Mouse (Mus musculus) lung, postnatal 0 days (tissue): ENCODE measurements around the gene Nek4. TPM values are rescaled to one million over a fixed set of nuclear protein-coding genes. Genes with fewer than 3 reads are reported as not detected.

Source experiments
- ATAC-seq: fragments of 200-750 bp; cut with Nextera tagmentation; 2 replicates; pipeline ENCODE4 v1.8.0; 2017; ENCODE audit warnings: moderate library complexity
- DNase-seq: peaks from one replicate; pipeline ENCODE4 v3.0.0-alpha.2; 2016; ENCODE audit warnings: low spot score
- H3K27ac ChIP-seq: fragments of 300-500 bp; sonication (generic); 2 replicates; pipeline ENCODE4 v1.5.1; 2014; ENCODE audit warnings: antibody characterized with exemption, mild to moderate bottlenecking, low read length, mixed read lengths
- H3K27me3 ChIP-seq: fragments of 300-500 bp; sonication (generic); replicated peaks from 2 replicates; pipeline ENCODE4 v1.6.1; 2014; ENCODE audit warnings: low read length, mixed read lengths; ENCODE audit not compliant: insufficient read depth
- H3K36me3 ChIP-seq: fragments of 300-500 bp; sonication (generic); 2 replicates; pipeline ENCODE4 v1.6.1; 2014; ENCODE audit warnings: low read length, mixed read lengths; ENCODE audit not compliant: insufficient read depth
- H3K4me1 ChIP-seq: fragments of 300-500 bp; sonication (generic); 2 replicates; pipeline ENCODE4 v1.6.1; 2014; ENCODE audit warnings: antibody characterized with exemption, low read depth, low read length, mixed read lengths; ENCODE audit not compliant: insufficient read depth
- H3K4me2 ChIP-seq: fragments of 300-500 bp; sonication (generic); replicated peaks from 2 replicates; pipeline ENCODE4 v1.6.1; 2014; ENCODE audit warnings: low read depth, mild to moderate bottlenecking, low read length, moderate library complexity, mixed read lengths
- H3K4me3 ChIP-seq: fragments of 300-500 bp; sonication (generic); 2 replicates; pipeline ENCODE4 v1.5.1; 2014; ENCODE audit warnings: low read depth, low read length
- H3K9ac ChIP-seq: fragments of 300-500 bp; sonication (generic); replicated peaks from 2 replicates; pipeline ENCODE4 v1.6.1; 2014; ENCODE audit warnings: low read depth, mild to moderate bottlenecking
- H3K9me3 ChIP-seq: fragments of 300-500 bp; sonication (generic); 2 replicates; pipeline ENCODE4 v1.6.1; 2016; ENCODE audit warnings: low read length, mixed read lengths
- CTCF ChIP-seq: IDR thresholded peaks from 2 replicates; pipeline ENCODE4 v1.5.1; 2016; ENCODE audit warnings: antibody characterized with exemption, mild to moderate bottlenecking
- EP300 ChIP-seq: IDR thresholded peaks from 2 replicates; pipeline ENCODE4 v1.6.1; 2016; ENCODE audit warnings: antibody characterized with exemption, mild to moderate bottlenecking, control low read depth
- WGBS: fragments of 180-500 bp; shearing (Covaris S2); extraction: QIAGEN DNeasy Blood & Tissue Kit; methylation state at CpG from one replicate; pipeline ENCODE4 v1.1.7; 2014; 5-methylcytosine and 5-hydroxymethylcytosine counted together
- polyA plus RNA-seq: library from polyadenylated mRNA; unstranded; fragments of >200 nt; fragmentation: Nextera tagmentation; extraction: Ambion mirVana; gene quantifications from 2 replicates; pipeline ENCODE4 v1.2.1, GENCODE M21; 2015

Nek4 gene
- 4.7 and 4.9 TPM in 2 replicates for polyA plus RNA-seq

DNA sequence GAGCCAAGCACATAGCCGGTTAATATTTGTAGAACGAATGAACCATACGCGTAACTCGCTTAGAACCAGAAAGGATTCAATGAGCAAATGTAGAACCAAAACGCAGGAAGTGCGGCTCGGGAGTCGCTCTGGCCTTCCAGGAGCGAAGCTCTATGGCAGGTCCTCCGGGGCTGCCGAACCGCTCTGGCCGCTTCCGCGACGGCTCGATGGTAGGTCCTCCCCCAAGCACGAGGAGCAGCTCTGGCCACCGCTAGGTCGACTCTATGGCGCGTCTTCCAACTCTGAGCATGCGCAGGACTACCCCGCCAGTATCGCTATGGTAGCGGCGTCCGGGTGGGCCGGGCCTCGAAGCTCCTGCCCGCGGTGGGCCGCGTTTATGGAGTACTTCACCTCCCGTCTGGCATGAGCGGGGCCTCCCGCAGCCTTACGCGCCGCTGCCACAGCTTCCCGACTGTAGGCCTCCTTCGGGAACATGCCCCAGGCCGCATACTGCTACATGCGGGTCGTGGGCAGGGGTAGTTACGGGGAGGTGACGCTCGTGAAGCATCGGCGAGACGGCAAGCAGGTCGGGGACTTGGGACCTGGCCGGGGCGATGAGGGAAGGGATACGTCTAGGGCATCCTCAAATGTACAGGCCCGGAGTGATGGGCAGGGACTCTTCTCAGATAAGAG lies at the start of gene Nek4:
Gene Nek4 (plus strand): TSS at position 224 of the 672 bp plus-strand sequence.
- Histone ChIP-seq H3K27me3 (no peaks in the 10 kb centered on the region), H3K36me3 (no peaks in the 10 kb centered on the region), H3K9ac (peak within 1 kb of the TSS; percentile 73), H3K4me3 (peak within 1 kb of the TSS; percentile 65), H3K9me3 (no peaks in the 10 kb centered on the region), H3K4me2 (peak within 1 kb of the TSS; percentile 79), H3K4me1 (peaks cover 3% of the 10 kb centered on the region; the same call in 1 of the 2 replicates), H3K27ac (peak within 1 kb of the TSS; percentile 74)
- TF ChIP-seq EP300 (no peak), CTCF (peak; percentile 50)
- WGBS = 1% methylated on average over 56 of the region's 57 CpGs
- ATAC-seq (peak; percentile 99), DNase-seq (peak; percentile 99)

DNA sequence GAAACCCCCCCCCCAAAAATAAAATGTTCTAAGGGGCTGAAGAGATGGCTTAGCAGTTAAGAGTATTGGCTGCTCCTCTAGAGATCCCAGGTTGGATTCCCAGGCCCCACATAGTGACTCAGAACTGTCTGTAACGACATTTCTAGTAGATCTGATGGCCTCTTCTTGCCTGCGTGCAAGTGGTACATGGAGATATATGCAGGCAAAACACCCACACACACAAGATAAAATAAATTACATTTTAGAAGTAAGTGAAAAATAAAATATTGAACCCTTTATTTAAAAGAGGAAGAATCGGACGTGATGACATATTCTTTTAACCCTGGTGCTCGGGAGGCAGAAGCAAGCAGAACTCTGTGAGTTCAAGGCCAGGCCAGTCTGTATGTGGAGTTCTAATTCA lies 48.5 kb upstream of the Nek4 start:
- 81% methylated on average over 5 of the region's 5 CpGs for WGBS
- Histone ChIP-seq H3K9ac (no peak overlapping the region), H3K27me3 (no peaks in the 10 kb centered on the region), H3K9me3 (no peaks in the 10 kb centered on the region), H3K4me2 (no peak overlapping the region), H3K27ac (no peak overlapping the region), H3K4me1 (peaks cover 6% of the 10 kb centered on the region; the same call in 1 of the 2 replicates), H3K4me3 (no peak overlapping the region), H3K36me3 (no peaks in the 10 kb centered on the region)
- DNase-seq = no peak
- no peak for ATAC-seq
- TF ChIP-seq EP300 (no peak), CTCF (no peak)

DNA sequence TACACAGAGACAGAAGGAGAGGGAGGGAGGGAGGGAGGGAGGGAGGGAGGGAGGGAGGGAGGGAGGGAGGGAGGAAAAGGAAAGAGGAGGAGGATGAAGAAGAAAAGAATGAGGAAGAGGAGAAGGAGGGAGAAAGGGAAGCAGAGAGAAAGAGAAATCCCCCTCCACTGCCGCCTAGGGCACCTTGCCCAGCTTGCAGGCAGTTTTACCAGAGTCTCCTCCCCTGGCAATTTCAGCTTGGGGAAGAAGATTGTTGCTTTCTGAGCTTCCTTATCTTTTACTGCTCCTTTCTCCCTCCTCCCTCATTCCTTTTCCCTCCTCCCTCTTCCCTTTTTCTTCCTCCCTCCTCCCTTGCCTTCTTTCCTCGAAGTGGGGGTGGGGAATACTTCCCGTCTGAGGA lies 48.1 kb upstream of the Nek4 start:
- H3K27me3 ChIP-seq = no peaks in the 10 kb centered on the region
- H3K4me3 ChIP-seq = no peak overlapping the region
- TF ChIP-seq CTCF = no peak
- no peak for TF ChIP-seq EP300
- no peaks in the 10 kb centered on the region for H3K9me3 ChIP-seq
- H3K36me3 ChIP-seq = no peaks in the 10 kb centered on the region
- no peak overlapping the region for H3K4me2 ChIP-seq
- DNase-seq (no peak), ATAC-seq (no peak)
- WGBS = 50% methylated on average over 3 of the region's 3 CpGs
- H3K27ac ChIP-seq = no peak overlapping the region
- no peak overlapping the region for H3K9ac ChIP-seq
- H3K4me1 ChIP-seq = peaks cover 7% of the 10 kb centered on the region; the same call in 1 of the 2 replicates

DNA sequence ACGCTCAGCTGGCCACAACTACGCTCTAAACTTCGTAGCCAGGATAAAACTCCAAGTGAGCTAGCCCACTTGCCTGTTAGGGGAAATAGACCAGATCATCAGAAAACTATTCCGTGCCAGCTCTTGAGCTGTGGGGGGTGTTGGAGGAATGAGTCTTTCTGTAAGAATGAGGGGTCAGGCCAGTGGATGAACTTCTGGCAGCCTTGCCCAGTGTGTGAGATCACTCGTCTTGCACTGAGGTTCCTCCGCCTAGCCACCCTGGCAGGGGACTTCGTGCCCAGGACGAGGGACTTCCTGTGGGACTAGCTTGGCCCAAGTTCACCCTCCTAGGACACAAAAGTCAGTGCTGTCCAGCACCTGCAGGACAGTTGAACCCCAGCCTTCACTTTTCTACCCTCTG lies 46.9 kb upstream of the Nek4 start:
- ATAC-seq = no peak
- 62% methylated on average over 8 of the region's 8 CpGs for WGBS
- Histone ChIP-seq H3K9ac (no peak overlapping the region), H3K27ac (no peak overlapping the region), H3K4me3 (no peak overlapping the region), H3K27me3 (no peaks in the 10 kb centered on the region), H3K9me3 (no peaks in the 10 kb centered on the region), H3K4me2 (no peak overlapping the region), H3K4me1 (peaks cover 7% of the 10 kb centered on the region; the same call in 1 of the 2 replicates), H3K36me3 (no peaks in the 10 kb centered on the region)
- DNase-seq = peak; percentile 59
- TF ChIP-seq CTCF = no peak
- no peak for TF ChIP-seq EP300

DNA sequence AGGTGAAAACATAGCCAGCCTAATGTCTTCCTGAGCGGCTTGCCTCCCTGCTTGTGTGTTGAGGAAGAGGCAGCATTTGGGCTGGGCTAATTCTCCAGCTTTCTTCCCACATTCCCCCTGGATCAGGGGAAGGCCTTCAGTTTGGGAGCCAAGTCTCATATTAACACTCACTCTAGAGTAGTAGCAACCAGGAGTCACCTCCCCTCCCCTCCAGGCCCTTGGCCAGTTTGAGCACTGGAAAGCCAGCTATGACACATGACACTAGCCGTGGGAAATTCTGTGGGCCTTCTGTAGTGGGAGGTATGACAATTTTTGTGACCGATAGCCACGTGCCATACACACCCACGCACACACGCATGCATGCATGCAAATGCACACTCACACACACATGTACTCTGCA lies 45.2 kb upstream of the Nek4 start:
- no peak for TF ChIP-seq EP300
- no peak for TF ChIP-seq CTCF
- Histone ChIP-seq H3K36me3 (no peaks in the 10 kb centered on the region), H3K27me3 (no peaks in the 10 kb centered on the region), H3K9me3 (no peaks in the 10 kb centered on the region), H3K4me2 (no peak overlapping the region), H3K27ac (peak overlapping the region; percentile 0; the same call in 1 of the 2 replicates), H3K4me3 (no peak overlapping the region), H3K9ac (no peak overlapping the region), H3K4me1 (peaks cover 7% of the 10 kb centered on the region; the same call in 1 of the 2 replicates)
- ATAC-seq (peak; percentile 22; the same call in 1 of the 2 replicates), DNase-seq (peak; percentile 72)
- 73% methylated on average over 6 of the region's 6 CpGs for WGBS

DNA sequence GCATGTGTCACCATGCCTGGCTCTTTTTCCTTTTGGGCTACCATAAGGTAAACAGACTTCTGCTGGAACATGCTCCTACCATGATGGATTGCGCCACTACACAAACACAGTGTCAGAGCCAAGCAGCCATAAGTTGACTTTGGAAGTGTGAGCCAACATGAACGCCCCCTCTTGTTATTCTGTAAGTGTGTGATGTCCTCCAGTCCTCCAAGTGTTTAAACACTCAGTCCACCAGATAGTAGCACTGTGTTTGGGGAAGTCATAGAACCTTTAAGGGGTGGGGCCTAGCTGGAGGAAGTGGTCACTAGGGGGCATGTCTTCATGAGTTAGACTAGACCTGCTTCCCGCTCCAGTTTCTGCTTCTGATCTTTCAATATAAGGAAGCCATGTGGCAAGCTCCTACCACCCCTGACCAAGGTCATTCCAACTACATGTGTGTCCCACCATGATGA lies 43.3 kb upstream of the Nek4 start:
- DNase-seq (peak; percentile 97), ATAC-seq (peak; percentile 95)
- Histone ChIP-seq H3K36me3 (no peaks in the 10 kb centered on the region), H3K9me3 (no peaks in the 10 kb centered on the region), H3K4me2 (no peak overlapping the region), H3K9ac (no peak overlapping the region), H3K27me3 (no peaks in the 10 kb centered on the region), H3K4me3 (no peak overlapping the region), H3K27ac (peak overlapping the region; percentile 68), H3K4me1 (peaks cover 7% of the 10 kb centered on the region; the same call in 1 of the 2 replicates)
- 11% methylated on average over 3 of the region's 3 CpGs for WGBS
- TF ChIP-seq CTCF (peak; percentile 56), EP300 (peak; percentile 96)
